Mouse (Mus musculus): ENCODE results near the gene Aprt.

The Aprt gene

GRCm38 (mm10) chr8:122564363-122565352 lies 12.1 kb downstream of the Aprt start:
- no peak for DNase-seq (ENCODE audit: low spot score in 2 of 2)

GRCm38 (mm10) chr8:122561199-122561598 lies 15.5 kb downstream of the Aprt start:
- no peak for DNase-seq (ENCODE audit: low spot score in 2 of 2)

- no peak for DNase-seq (ENCODE audit: low spot score in 2 of 2)
Measured at GRCm38 (mm10) chr8:122558671-122559349, 17.9 kb downstream of the Aprt start.

GRCm38 (mm10) chr8:122557248-122558038 lies 19.3 kb downstream of the Aprt start:
- no peak for DNase-seq (ENCODE audit: low spot score in 2 of 2)

GRCm38 (mm10) chr8:122556030-122557009 lies 20.4 kb downstream of the Aprt start:
- no peak for DNase-seq (ENCODE audit: low spot score in 2 of 2)

GRCm38 (mm10) chr8:122554786-122555185 lies 21.9 kb downstream of the Aprt start:
- DNase-seq (ENCODE audit: low spot score in 2 of 2): no peak

GRCm38 (mm10) chr8:122551265-122552051 lies 25.3 kb downstream of the Aprt start, which contains the start of gene Piezo1:
Gene Piezo1 (minus strand): TSS chr8:122551329.
- DNase-seq (ENCODE audit: low spot score in 2 of 2): peak; percentile 87 to 93

GRCm38 (mm10) chr8:122550995-122551264 lies 25.8 kb downstream of the Aprt start:
- no peak for DNase-seq (ENCODE audit: low spot score in 2 of 2)

GRCm38 (mm10) chr8:122550234-122550994 lies 26.3 kb downstream of the Aprt start:
- DNase-seq (ENCODE audit: low spot score in 2 of 2): peak in 1 of 2 experiments; percentile 66

- no peak for DNase-seq (ENCODE audit: low spot score in 2 of 2)
Measured at GRCm38 (mm10) chr8:122548891-122549439, 27.7 kb downstream of the Aprt start.

GRCm38 (mm10) chr8:122548331-122548730 lies 28.4 kb downstream of the Aprt start:
- no peak for DNase-seq (ENCODE audit: low spot score in 2 of 2)

GRCm38 (mm10) chr8:122547815-122548214 lies 28.9 kb downstream of the Aprt start:
- DNase-seq (ENCODE audit: low spot score in 2 of 2): no peak

- DNase-seq (ENCODE audit: low spot score in 2 of 2): no peak
Measured at GRCm38 (mm10) chr8:122546811-122547453, 29.8 kb downstream of the Aprt start.

- no peak for DNase-seq (ENCODE audit: low spot score in 2 of 2)
Measured at GRCm38 (mm10) chr8:122546066-122546755, 30.5 kb downstream of the Aprt start.

- no peak for DNase-seq (ENCODE audit: low spot score in 2 of 2)
Measured at GRCm38 (mm10) chr8:122544138-122544537, 32.6 kb downstream of the Aprt start.

- no peak for DNase-seq (ENCODE audit: low spot score in 2 of 2)
Measured at GRCm38 (mm10) chr8:122538310-122539076, 38.2 kb downstream of the Aprt start.

- no peak for DNase-seq (ENCODE audit: low spot score in 2 of 2)
Measured at GRCm38 (mm10) chr8:122537812-122538211, 38.9 kb downstream of the Aprt start.

All from urinary bladder, postnatal 4 days (tissue).